15 mouse cellular contexts compared by ENCODE assay signal in genomic region chr3:30929828-30930227, GRCm38 (mm10). TPM values are rescaled to one million over a fixed set of nuclear protein-coding genes. Genes with fewer than 3 reads are reported as not detected.
DNase-seq lines count a peak whose midpoint lies in the region; TF ChIP-seq lines count a peak whose summit lies in the region.
"Had no signal": no experiment of that assay in that cellular context is flagged by ENCODE, and none has a peak within 500 bp of the region (broad histone marks: within the 10 kb centered on the region; RNA-seq: fewer than 3 reads in every experiment).

No protein-coding gene starts in this region.

- H3K27ac ChIP-seq in kidney, adult 2 months (ENCODE audit: insufficient read depth, low read depth, low read length): no peak overlapping the region
- H3K27ac ChIP-seq: heart, embryonic 13.5 days; intestine, embryonic 15.5 days; limb, embryonic 12.5 days; neural tube, embryonic 13.5 days had no signal

- no peak for TF ChIP-seq POLR2A in kidney, adult 2 months (IDR thresholded peaks at IDR 0.05; ENCODE audit: low read depth, low read length)

- no peak overlapping the region for H3K4me3 ChIP-seq in kidney, adult 2 months (ENCODE audit: insufficient read depth, low read depth, low read length)
- H3K4me3 ChIP-seq: erythroblast, embryonic 14.5 days; heart, embryonic 13.5 days; intestine, embryonic 15.5 days; limb, embryonic 12.5 days; neural tube, embryonic 13.5 days had no signal

- TF ChIP-seq CTCF in kidney, adult 2 months (conservative IDR thresholded peaks at IDR 0.05; ENCODE audit: insufficient read depth, insufficient read length, low read depth, low read length): 0 out of 2 replicates have a peak, but pooled peaks have one; percentile 14

- H3K4me1 ChIP-seq in kidney, adult 2 months (ENCODE audit: control insufficient read depth, insufficient read depth, low read length): peaks cover 4% of the 10 kb centered on the region
- H3K4me1 ChIP-seq: heart, embryonic 13.5 days; intestine, embryonic 15.5 days; limb, embryonic 12.5 days; neural tube, embryonic 13.5 days had no signal

- peaks cover 6% of the 10 kb centered on the region for H3K36me3 ChIP-seq in kidney, adult 2 months (ENCODE audit: control insufficient read depth, insufficient read depth, low read length)

- 67% methylated on average over 3 of the region's 3 CpGs for WGBS in kidney, adult 2 months

- H3K27me3 ChIP-seq in kidney, adult 2 months (replicated peaks; ENCODE audit: control insufficient read depth, insufficient read depth, low read length): no peaks in the 10 kb centered on the region
- H3K27me3 ChIP-seq: heart, embryonic 13.5 days; intestine, embryonic 15.5 days; limb, embryonic 12.5 days; neural tube, embryonic 13.5 days had no signal

- DNase-seq in kidney, adult 2 months: no peak
- no peak for DNase-seq in kidney, adult 18-20 months
- DNase-seq in CD4-positive, CD25-positive, alpha-beta regulatory T cell, adult 2 months (ENCODE audit: low read depth, low spot score): peak; percentile 63
- DNase-seq in R1 (ENCODE audit: low read depth, low spot score): peak; percentile 89
- DNase-seq in heart, postnatal 4 days: peak; percentile 9
- no peak for DNase-seq in spleen, adult 12 weeks (ENCODE audit: low spot score)
- no peak for DNase-seq in left cerebral cortex, adult 18-20 months (ENCODE audit: low spot score in 2 of 2)
- DNase-seq: cerebellum, adult 2 months; embryo, embryonic 11 days; thymus, postnatal 4 days had no signal

RNA-seq across cellular contexts. Expression of gene Phc3, which starts 39.4 kb away (rescaled TPM):
- polyA plus RNA-seq in kidney, adult 2 months (2012; rRNA removed): 23.9 and 27.7 TPM in 2 replicates
- total RNA-seq in heart, postnatal 4 days (2021): 10 to 100 TPM; 17.6 to 17.8 TPM
- total RNA-seq in left cerebral cortex, adult 18-20 months (2021): 10 to 100 TPM; 36.5 to 37.4 TPM

Comparison
In these comparisons a context has a peak if more than half of its experiments do, and no peak if none do; other contexts are left out.
1. DNase-seq: peak in CD4-positive, CD25-positive, alpha-beta regulatory T cell, adult 2 months (single experiment), R1 (single experiment) and heart, postnatal 4 days (single experiment); none in kidney, adult 2 months (single experiment), kidney, adult 18-20 months (single experiment), spleen, adult 12 weeks (single experiment) and left cerebral cortex, adult 18-20 months (0 of 2).